Mouse (Mus musculus) c-Kit-negative CD71-positive TER-119-positive erythroid progenitor cells, embryonic 14.5 days (primary cell): Measurements from ENCODE around the gene Ddx54.
A peak's percentile ranks its signal among the peaks of the same experiment; 100 is the strongest.

Experiments used
- DNase-seq: peaks from one replicate; pipeline ENCODE4 v3.0.0-alpha.2; 2013; ENCODE audit warnings: low read depth, low spot score

Ddx54 gene

DNA sequence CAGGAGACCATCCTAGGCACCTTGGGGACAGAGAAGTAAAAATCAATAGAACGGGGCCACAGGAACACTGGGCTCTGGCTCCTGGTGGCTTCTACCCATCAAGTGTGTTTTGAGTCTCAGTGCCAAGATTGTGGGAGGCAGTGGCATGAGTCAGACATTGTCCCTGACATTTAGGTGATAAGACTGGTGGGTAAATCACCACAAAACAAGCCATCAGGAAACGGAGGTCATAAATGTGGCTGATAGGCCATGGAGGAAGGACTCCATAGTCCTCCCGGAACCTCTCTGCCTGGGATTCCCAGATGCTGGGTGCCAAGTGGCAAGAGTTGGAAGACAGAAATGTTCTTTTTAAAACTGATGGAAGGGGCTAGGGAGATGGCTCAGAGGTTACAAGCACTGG lies 31.7 kb downstream of the Ddx54 start:
- DNase-seq, result no peak

DNA sequence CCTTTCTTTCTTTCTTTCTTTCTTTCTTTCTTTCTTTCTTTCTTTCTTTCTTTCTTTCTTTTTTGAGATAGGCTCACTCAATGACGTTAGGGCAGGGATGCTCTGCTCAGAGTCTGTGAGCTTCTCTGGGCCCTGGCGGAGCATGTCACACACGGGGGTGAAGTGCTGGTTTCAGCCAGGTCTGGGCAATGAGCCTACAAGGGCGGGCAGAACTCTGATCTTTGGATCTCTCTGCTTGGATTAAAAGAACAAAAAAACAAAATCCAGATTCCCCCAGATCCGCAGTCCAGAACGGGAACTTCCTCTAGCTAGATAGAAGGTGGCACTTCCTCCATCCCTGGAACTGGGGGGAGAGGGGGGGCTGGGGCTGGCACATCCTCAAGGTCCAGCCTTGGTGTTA lies 33.3 kb downstream of the Ddx54 start:
- DNase-seq, result no peak

DNA sequence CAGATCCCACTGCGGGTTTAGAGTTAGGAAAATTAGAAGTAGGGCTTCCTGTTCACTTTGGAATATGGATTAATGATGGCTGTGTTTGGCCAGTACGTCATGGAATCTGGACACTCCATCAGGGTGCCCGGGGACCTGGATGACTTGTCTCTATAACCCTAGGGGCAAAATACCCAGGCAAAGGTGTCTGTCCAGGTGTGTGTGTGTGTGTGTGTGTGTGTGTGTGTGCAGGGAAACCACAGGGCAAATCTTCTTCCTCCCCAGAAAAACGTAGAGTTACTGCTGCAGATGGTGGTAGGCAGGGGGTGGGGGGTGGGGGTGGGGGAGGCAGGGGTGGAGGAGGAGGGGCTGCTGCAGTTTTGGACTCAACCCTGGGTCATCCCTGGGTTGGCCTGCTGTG lies 34.8 kb downstream of the Ddx54 start:
- no peak for DNase-seq

DNA sequence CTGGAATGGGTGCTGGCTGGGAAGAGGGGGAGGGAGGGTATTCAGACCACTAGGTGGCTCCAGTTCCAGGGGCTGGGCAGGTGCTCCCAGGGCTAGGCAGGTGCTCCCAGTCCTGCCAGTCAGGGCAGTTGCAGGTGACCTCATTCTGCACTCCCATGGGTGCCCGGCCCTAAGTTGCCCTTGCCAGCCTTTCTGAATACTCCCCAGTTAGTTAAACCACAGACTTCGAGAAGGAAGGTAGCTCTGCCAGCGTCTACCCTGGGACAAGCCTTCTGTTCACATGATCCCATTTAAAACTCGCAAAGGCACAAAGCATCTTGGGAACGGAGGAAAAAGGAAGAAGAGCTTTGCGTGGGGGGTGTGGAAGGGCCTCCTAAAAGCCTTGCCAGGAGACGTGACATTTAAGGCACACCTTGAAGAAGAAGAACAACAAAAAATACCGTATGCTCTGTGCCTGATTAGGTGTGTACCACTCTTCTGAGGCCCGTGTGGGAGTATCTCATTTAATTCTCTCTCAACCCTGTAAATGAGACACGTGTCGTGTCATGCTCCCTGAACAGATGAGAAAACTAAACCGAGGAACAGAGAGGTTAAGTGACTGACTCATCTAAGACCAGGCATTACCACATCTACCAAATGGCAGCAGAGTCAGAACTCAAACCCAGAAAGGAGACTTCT lies 35.4 kb downstream of the Ddx54 start:
- DNase-seq, result no peak

DNA sequence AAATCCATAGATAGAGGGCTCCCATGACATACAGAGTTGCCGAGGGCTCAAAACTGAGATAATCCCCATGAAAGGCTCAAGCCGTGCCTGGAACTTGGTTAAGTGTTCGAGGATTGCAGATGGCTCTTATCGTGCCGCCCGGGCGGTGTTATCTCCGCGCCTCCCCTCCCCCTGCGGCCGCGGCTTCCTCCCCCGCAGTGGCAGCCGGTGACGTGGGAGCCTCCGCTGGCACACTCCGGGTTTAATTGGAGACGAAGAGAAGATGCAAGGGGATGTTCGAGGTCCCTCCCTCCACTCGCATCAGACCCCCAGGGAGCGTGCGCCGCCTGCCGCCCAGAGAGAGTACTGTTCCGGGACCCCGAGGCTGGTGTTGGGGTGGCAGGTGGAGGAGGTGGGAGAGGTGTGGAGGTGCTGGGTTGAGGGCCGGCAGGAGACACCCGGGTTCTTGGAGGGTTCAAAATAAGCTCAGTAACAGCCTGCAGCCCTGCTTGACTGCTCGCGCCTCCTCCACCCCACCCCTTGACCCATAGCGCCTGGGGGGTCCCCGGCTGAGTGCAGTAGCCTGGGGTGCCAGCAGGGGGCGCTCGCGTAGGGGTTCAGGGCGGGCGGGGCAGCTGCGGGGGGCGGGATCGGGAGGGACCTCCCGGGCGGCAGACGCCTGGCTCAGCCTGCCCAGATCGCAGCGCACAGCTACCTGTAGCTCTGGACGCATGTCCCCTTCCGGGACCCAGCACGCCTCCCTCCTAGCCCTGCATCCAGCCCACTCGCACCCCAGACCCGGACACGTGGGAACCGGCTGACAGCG lies 36.2 kb downstream of the Ddx54 start, which contains the start of gene Rasal1:
Gene Rasal1, plus strand, starts transcription at position 244 of the 805 bp plus-strand sequence.
- no peak for DNase-seq

DNA sequence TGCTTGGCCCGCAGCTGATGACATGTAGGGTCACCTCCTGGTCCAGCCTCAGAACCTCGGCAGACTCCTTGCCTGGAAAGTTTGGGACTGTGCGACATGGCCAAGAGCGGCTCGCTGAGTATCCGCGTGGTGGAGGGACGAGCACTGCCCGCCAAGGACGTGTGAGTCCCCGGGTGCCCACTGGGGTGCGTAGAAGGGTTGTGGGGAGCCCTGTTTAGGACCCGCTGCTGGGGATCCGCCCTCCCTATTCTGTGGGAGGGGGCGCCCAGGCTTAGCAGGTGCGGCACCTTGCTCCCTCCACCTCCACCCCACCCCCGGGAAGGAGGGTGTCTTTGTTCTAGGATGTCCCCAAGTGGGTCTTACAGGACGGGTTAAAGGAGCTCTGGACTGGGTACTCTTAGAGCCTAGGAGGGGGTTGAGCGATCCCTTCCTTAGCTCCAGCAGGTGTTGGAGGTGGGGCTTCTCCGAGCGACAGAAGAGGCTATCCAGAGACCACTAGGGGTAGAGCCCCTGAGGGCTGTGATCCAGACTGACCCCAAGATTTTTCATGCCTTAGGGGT lies 36.9 kb downstream of the Ddx54 start:
- DNase-seq, result no peak

DNA sequence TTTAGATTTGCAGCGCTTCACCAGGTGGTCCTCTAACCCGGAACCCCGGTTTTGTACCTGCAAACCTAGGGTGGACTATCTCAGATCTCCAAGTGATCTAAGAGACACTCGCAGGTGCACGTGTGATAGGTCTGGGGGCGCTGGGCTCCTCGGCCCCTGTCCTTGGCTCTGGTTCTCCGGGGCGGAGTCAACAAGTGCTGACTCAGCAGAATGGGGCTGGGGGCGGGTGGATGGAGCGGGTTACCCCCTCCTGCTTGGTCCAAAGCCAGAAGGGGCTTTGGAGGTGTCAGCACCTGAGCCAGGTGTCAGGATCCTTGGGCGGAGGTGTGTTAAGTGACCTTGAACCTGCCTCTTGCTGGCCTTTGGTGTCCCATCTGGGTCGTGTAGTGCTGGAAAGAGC lies 37.4 kb downstream of the Ddx54 start:
- no peak for DNase-seq

DNA sequence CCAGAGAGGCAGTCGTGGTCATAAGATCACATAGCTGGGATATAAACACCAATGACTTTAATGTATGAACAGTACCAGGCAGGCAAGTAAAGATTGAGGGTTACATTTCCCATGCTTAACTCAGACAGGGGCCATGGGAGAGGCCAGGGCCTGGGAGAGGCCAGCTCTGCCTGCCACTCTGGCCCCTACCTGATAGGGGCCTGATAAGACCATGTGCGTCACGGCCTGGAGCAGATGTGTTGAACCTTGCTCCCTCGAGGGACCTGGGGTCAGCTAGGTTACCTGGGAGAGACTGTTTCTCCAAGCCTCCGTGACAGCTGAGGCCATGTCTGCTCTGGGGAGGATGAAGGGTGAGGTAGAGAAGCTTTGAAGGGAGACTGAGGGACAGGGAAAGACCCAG lies 38.7 kb downstream of the Ddx54 start:
- no peak for DNase-seq

DNA sequence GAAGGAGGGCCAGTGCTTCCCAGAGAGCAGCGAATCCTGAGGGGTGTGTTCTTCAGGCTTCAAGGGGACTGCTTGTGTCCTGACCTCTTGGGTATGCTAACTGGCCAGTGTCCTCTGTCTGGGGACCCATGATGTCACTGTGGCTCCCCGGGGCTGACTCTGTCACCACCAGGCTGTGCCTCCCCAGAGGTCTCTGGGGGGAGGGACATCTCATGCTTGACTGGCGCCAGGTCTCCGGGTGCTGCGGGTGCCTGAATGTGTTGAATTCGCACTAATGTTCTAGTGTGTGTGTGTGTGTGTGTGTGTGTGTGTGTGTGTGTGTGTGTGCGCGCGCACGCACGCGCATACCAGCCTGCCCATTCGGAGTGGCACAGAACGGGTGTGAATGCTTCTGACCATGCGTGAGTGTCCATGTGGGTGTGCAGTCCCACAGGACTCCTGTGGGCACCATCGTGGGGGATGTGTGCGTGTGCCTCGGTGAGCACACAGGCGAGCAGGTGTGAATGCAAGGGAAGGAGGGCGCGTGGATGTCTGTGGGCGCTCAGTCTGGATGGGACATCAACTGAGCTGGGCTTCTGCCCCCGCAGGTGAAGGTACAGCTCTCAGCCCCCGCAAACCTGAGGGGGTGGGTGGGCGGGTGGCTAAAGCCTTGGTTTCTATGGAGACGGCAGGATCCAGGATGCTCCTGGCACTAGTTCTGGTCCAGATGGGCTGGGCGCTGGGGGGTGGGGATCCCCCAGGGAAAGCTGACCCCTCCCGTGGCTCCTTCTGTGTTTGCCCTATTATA lies 40.6 kb downstream of the Ddx54 start:
- no peak for DNase-seq

DNA sequence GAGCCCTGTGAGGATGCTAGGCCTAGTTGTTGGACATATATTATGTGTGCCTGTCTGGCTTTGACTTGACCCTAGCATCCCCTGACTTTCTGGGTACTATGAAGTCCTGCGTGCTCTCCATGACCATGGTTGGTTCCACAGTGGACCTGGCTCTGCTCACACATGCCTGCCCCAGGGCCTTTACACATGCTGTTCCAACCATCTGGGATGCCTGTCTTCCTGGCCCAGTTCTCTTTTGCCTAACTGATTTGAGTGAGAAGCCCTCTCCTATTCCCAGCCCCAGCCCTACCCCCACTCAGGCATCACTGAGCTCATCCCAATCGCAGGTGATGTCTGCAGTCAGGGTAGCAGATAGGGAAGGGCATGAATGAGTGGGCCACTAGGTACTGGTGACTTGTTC lies 41.3 kb downstream of the Ddx54 start:
- DNase-seq, result no peak

DNA sequence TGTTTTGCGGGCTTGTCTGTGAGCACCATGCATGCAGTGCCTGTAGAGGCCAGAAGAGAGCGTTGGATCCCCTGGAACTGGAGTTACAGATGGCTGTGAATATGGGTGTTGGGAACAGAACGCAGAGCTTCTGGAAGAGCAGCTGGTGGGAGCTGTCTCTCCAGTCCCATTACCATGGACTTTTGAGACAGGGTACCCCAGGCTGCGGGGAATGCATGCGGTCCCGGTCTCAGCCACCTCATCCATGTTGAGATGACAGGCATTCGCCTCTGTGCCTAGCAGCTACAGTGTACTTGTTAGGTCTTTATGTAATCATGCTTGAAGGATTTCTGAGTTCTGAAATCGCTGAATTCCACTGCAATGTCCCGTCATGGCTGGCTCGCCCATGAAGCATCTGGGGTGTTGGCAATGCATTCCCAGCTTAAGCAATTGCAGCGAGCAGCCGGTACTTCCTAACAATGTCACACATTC lies 43.8 kb downstream of the Ddx54 start:
- DNase-seq, result no peak

DNA sequence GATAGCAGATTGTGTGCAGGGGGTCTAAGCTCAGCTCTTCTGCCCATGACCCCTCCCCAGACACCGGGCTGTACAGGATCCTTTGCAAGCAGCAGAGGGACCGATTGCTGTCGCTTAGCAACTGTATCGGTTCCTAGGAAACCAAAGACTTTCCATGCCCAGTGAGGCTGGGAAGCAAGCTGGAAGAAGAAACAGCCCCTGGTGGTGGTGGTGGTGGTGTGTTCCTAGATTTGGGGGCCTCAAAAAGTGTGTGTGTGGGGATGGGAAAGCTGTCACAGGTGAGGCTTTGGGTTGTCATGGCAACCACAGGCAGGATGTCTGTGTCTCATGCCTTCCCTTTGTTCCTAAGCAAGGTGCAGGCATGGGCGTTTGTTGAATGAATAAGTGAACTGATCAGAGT lies 48.3 kb downstream of the Ddx54 start:
- no peak for DNase-seq

DNA sequence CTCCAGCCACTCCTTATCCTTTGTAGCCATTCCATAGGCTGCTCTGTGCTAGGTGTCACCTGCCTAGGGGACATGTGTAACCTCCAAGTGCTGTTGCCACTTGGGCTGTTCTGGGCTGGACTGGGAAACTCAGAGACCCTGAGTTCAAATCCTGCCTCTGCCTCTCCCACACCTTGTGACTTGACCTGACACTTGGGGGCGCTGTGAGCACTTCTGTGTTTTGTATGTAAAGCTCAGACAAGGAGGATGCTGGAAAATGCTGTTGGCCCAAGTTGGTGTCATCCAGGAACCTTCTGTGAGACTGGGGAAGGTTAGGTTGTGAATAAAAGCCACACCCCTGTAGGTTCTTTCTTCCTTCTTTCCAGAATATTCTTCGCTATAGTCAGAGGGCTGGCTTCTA lies 52.3 kb downstream of the Ddx54 start:
- DNase-seq, result no peak

DNA sequence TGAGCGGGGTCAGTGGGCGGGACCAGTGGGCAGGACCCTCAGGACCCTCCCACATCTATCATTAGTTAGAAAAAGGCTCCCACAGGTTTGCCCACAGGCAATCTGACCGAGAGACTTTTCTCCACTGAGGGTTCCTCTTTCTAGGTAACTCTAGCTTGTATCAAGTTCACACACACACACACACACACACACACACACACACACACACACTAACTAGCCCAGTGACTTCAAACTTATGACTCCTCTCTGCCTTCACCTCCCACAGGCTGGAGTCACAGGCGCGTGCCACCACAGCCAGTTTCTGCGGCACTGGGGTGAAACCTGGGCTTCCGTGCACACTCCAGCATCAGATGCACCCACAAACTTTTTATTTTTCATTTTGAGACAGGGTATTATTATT lies 56.2 kb downstream of the Ddx54 start:
- no peak for DNase-seq

DNA sequence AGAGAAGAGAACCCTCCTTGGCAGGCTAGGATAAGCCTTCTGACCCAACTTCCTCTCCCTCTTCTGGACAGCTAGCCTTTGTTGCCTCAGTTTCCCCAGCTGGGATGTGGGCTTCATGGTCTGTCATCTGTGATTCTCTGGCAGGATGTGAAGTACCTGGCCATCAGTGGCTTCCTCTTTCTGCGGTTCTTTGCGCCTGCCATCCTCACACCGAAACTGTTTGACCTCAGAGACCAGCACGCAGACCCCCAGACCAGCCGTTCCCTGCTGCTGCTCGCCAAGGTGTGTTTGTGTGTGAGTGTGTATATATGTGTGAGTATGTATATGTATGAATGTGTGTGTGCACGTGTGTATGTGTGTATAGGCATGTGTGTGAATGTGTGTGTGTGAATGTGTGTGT lies 57.6 kb downstream of the Ddx54 start:
- no peak for DNase-seq

DNA sequence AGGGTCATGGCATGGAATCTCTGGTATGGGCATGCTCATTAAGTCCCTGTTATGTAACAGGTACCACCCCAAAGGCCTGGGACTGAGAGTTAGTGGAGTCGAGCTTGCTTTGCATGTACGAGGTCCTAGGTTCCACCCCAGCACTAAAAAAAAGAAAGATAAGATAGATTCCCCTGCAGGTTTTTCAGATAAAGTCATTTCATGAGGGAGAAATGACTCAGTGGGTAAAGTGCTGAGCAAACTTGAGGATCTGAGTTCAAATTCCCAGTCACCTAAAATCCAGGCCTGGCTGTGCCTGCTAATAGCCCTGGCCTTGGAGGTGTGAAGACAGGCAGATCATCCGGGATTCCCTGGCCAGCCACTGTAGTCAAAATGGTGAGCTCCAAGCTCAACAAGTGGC lies 59.3 kb downstream of the Ddx54 start:
- DNase-seq, result no peak

DNA sequence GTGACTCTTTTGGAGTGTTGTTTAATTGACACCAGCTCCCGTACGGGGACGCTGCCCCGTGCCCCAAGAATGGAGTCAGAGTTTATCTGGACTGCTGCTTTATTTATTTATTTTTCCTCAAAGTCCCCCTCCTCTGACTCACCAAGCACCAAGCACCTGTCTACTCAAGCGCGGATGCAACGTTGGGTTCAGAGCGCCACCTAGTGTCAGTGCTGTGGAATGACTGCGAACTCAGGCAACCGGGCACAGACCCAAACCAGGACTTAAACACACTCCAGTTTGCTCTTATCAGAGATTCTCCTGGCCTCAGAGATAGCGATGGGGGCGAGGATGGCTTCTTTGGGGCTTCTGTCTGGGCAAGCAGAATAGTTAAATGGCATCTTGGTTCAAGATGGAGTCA lies 61.1 kb downstream of the Ddx54 start:
- DNase-seq, result peak; percentile 22

DNA sequence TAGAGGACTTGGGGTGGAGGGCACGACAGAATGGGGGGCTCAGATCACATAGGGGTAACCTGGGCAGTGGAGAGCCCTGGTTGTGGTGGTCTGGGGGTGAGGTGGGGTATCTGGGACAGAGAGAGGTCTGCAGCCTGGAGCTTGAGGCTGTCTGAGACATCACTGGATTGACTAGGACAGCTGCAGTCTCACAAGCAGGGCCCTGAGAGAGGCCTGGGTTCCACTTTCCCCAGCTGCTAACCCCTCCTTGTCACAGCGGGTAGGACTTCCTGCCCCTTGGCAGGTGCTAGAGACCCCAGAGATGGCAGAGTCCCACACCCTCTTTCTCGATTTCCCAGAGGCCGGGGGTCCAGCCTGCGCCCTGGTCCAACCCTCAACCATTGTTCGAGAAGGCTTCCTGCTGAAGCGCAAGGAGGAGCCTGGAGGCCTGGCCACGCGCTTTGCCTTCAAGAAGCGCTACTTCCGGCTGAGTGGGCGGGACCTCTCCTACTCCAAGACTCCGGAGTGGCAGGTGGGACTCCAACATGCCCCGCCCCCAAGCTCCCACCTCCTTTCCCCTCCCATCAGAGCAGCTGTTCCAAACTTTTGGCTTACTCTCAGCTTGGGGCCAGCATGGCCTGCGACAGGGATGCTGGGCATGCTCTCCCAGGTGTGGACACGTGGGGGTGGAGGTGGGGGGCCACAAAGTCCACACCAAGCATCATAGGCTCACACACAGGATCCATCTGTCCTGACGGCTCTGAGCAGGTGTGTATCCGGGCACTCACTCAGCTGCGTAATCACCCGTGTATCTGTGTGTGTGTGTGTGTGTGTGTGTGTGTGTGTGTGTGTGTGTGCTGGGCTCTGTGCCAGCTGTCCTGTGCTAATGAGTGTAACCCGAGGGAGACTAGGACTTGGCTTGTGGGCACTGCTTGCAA lies 61.9 kb downstream of the Ddx54 start:
- DNase-seq, result no peak

DNA sequence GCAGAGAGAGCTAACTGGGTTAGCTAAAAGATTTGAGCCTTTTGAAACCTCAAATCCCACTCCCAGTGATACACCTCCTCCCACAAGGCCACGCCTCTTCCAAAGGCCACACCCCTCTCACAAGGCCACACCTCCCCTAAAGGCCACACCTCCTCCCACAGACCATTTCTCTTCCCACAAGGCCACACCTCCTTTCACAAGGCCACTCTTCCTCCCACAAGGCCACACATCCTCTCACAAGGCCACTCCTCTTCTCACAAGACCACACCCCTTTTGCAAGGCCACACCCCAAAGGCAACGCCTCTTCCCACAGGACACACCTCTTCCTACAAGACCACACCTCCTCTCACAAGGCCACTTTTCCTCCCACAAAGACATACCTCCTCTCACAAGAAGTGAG lies 65.0 kb downstream of the Ddx54 start:
- DNase-seq, result peak; percentile 13
